Comparison of ENCODE assay signal across 21 mouse cellular contexts in the genomic region with DNA sequence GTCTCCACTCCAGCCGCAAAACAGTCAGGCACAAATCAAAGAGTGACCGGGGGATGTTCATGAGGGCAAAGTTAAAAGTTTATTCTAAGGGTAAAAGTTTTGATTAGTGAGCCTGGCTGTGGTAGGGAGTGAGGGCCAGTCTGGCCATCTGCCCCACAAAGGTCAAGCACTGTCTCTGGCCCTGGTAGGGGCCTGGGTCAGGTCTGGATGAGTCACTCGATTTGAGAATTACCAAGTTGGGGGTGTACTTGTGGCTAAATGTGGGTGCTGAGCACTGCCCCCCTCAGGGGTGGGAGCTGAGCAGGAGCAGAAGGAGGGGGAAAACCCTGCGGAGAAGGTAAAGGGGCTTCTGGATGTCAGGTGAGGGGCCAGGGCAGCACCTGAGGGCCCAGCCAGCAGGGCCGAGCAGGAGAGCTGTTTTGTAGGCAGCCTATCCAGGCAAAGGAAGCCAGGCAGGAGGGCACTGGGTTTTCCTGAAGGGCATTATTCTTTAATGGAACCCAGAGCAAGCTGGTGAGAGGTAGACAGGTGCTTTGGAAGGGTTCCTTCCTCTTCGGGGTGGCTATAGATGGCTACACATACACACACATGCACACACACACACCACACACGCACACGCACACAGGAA. TPM values are rescaled to one million over a fixed set of nuclear protein-coding genes. Genes with fewer than 3 reads are reported as not detected.
A peak's percentile ranks its signal among the peaks of the same experiment; 100 is the strongest.
DNase-seq lines count a peak whose midpoint lies in the region; ATAC-seq and TF ChIP-seq lines count a peak whose summit lies in the region.
"Had no signal": no experiment of that assay in that cellular context is flagged by ENCODE, and none has a peak within 500 bp of the region (broad histone marks: within the 10 kb centered on the region; RNA-seq: fewer than 3 reads in every experiment).

No protein-coding gene starts in this region.

- no peak for TF ChIP-seq POLR2A in heart, adult 2 months (IDR thresholded peaks at IDR 0.05; ENCODE audit: insufficient read depth, low read depth, low read length)

- TF ChIP-seq CTCF in heart, adult 2 months (IDR thresholded peaks at IDR 0.05) = no peak
- TF ChIP-seq CTCF in intestine, postnatal 0 days (IDR thresholded peaks at IDR 0.05; ENCODE audit: low read depth) = no peak

- no peak for TF ChIP-seq EP300 in heart, adult 2 months (IDR thresholded peaks at IDR 0.05; ENCODE audit: insufficient read depth, low read depth, low read length)

- peaks cover 5% of the 10 kb centered on the region; the same call in 1 of the 2 replicates for H3K27me3 ChIP-seq in heart, adult 2 months (ENCODE audit: control insufficient read depth, insufficient read depth, low read length)
- H3K27me3 ChIP-seq in intestine, postnatal 0 days (replicated peaks; ENCODE audit: control insufficient read depth, insufficient read depth, low read length) = peaks cover 24% of the 10 kb centered on the region
- peaks cover 6% of the 10 kb centered on the region for H3K27me3 ChIP-seq in intestine, embryonic 16.5 days (replicated peaks; ENCODE audit: control insufficient read depth, insufficient read depth, low read length)
- peaks cover 5% of the 10 kb centered on the region for H3K27me3 ChIP-seq in stomach, embryonic 14.5 days (ENCODE audit: control insufficient read depth, insufficient read depth, low read length)

- H3K36me3 ChIP-seq in heart, adult 2 months (ENCODE audit: control insufficient read depth, insufficient read depth, low read length) = peaks cover 4% of the 10 kb centered on the region; the same call in 1 of the 2 replicates
- no peaks in the 10 kb centered on the region; the same call in 1 of the 2 replicates for H3K36me3 ChIP-seq in intestine, postnatal 0 days (ENCODE audit: control insufficient read depth, insufficient read depth)
- H3K36me3 ChIP-seq in intestine, embryonic 16.5 days (ENCODE audit: control insufficient read depth, insufficient read depth, low read length) = no peaks in the 10 kb centered on the region
- H3K36me3 ChIP-seq in stomach, embryonic 14.5 days (ENCODE audit: control insufficient read depth, insufficient read depth, low read length) = no peaks in the 10 kb centered on the region
- H3K36me3 ChIP-seq: hindbrain, embryonic 10.5 days; midbrain, embryonic 15.5 days had no signal

- peaks cover 13% of the 10 kb centered on the region for H3K4me1 ChIP-seq in heart, adult 2 months (ENCODE audit: control insufficient read depth, insufficient read depth, low read length)
- peaks cover 8% of the 10 kb centered on the region; the same call in 1 of the 2 replicates for H3K4me1 ChIP-seq in intestine, postnatal 0 days (replicated peaks; ENCODE audit: control insufficient read depth, insufficient read depth, low read length)
- H3K4me1 ChIP-seq in intestine, embryonic 16.5 days (ENCODE audit: control insufficient read depth, insufficient read depth, low read length) = peaks cover 50% of the 10 kb centered on the region
- H3K4me1 ChIP-seq in stomach, embryonic 14.5 days (ENCODE audit: control insufficient read depth, insufficient read depth, low read length) = peaks cover 46% of the 10 kb centered on the region

- WGBS in heart, adult 2 months = 65% methylated on average over 8 of the region's 8 CpGs
- 76% methylated on average over 8 of the region's 8 CpGs for WGBS in intestine, postnatal 0 days
- WGBS in intestine, embryonic 16.5 days = 74% methylated on average over 8 of the region's 8 CpGs
- 62% methylated on average over 8 of the region's 8 CpGs for WGBS in stomach, embryonic 14.5 days

- peak overlapping the region; percentile 52; the same call in 1 of the 2 replicates for H3K4me2 ChIP-seq in intestine, postnatal 0 days (replicated peaks; ENCODE audit: low read depth)
- no peak overlapping the region for H3K4me2 ChIP-seq in intestine, embryonic 16.5 days (ENCODE audit: low read depth, low read length)
- H3K4me2 ChIP-seq in stomach, embryonic 14.5 days (replicated peaks; ENCODE audit: low read depth, low read length) = no peak overlapping the region
- H3K4me2 ChIP-seq: midbrain, embryonic 15.5 days had no signal

- peak overlapping the region; percentile 87 for H3K27ac ChIP-seq in heart, adult 2 months
- no peak overlapping the region for H3K27ac ChIP-seq in intestine, postnatal 0 days (ENCODE audit: low read depth, low read length)
- no peak overlapping the region for H3K27ac ChIP-seq in intestine, embryonic 16.5 days (ENCODE audit: low read length)
- H3K27ac ChIP-seq in stomach, embryonic 14.5 days (ENCODE audit: low read length) = peak overlapping the region; percentile 15; the same call in 1 of the 2 replicates
- H3K27ac ChIP-seq: hindbrain, embryonic 10.5 days; hindbrain, postnatal 0 days; layer of hippocampus, adult 2 months; midbrain, embryonic 15.5 days had no signal

- no peak overlapping the region for H3K9ac ChIP-seq in heart, adult 2 months (ENCODE audit: low read depth, low read length)
- H3K9ac ChIP-seq in intestine, postnatal 0 days (ENCODE audit: low read depth, low read length) = no peak overlapping the region
- H3K9ac ChIP-seq in intestine, embryonic 16.5 days (ENCODE audit: low read depth, low read length) = no peak overlapping the region
- H3K9ac ChIP-seq in stomach, embryonic 14.5 days (replicated peaks; ENCODE audit: low read depth, low read length) = no peak overlapping the region
- H3K9ac ChIP-seq: midbrain, embryonic 15.5 days had no signal

- no peaks in the 10 kb centered on the region for H3K79me2 ChIP-seq in heart, adult 2 months (replicated peaks; ENCODE audit: control insufficient read depth, insufficient read depth, low read length)

- ATAC-seq in intestine, postnatal 0 days = no peak
- no peak for ATAC-seq in intestine, embryonic 16.5 days
- no peak for ATAC-seq in stomach, embryonic 14.5 days (ENCODE audit: insufficient number of reproducible peaks, insufficient read depth, low FRiP score, low read depth)
- ATAC-seq: CD4-positive, CD25-positive, alpha-beta regulatory T cell, adult 4 months; forebrain, embryonic 14.5 days; hindbrain, postnatal 0 days; midbrain, embryonic 15.5 days; Patski had no signal

- no peaks in the 10 kb centered on the region for H3K9me3 ChIP-seq in intestine, postnatal 0 days (ENCODE audit: control insufficient read depth)
- no peaks in the 10 kb centered on the region for H3K9me3 ChIP-seq in intestine, embryonic 16.5 days (ENCODE audit: control insufficient read depth, low read length)
- no peaks in the 10 kb centered on the region for H3K9me3 ChIP-seq in stomach, embryonic 14.5 days (ENCODE audit: control insufficient read depth, low read depth, low read length)
- H3K9me3 ChIP-seq: hindbrain, embryonic 10.5 days; midbrain, embryonic 15.5 days had no signal

- no peak overlapping the region for H3K4me3 ChIP-seq in heart, adult 2 months
- H3K4me3 ChIP-seq in intestine, postnatal 0 days (ENCODE audit: low read depth, low read length) = no peak overlapping the region
- no peak overlapping the region for H3K4me3 ChIP-seq in intestine, embryonic 16.5 days (ENCODE audit: low read length)
- no peak overlapping the region for H3K4me3 ChIP-seq in stomach, embryonic 14.5 days (ENCODE audit: low read depth, low read length)
- H3K4me3 ChIP-seq: hindbrain, embryonic 10.5 days; layer of hippocampus, adult 2 months; midbrain, embryonic 15.5 days; myocyte had no signal

- DNase-seq in adrenal gland, postnatal 10 days = peak; percentile 54
- DNase-seq in adrenal gland, adult 2 months = no peak
- no peak for DNase-seq in heart, adult 2 months
- no peak for DNase-seq in heart, postnatal 25 days (ENCODE audit: low spot score)
- DNase-seq in embryo, embryonic 10.5 days (ENCODE audit: low spot score) = no peak
- DNase-seq: gastrocnemius, postnatal 10 days; thymus, adult 18-20 months; thymus, postnatal 4 days had no signal

- intact Hi-C loops in heart, adult 2 months (cut with DNase I) = loop anchor here (5.0 kb wide), 1 partner anchor 41 kb away; no protein-coding TSS in a partner anchor
- intact Hi-C loops in heart, postnatal 25 days (cut with DNase I) = loop anchor here (2.0 kb wide), 1 partner anchor 28 kb away; no protein-coding TSS in a partner anchor

RNA-seq across cellular contexts. Expression of a gene that starts 29.2 kb away (rescaled TPM):
- total RNA-seq in adrenal gland, postnatal 10 days (2021) = 10 to 100 TPM; 30.4 to 34.6 TPM
- 10 to 100 TPM; 49.0 to 50.9 TPM for total RNA-seq in adrenal gland, adult 2 months (2021)
- polyA plus RNA-seq in adrenal gland, adult 2 months (2012; rRNA removed) = 140 and 145 TPM in 2 replicates
- total RNA-seq in heart, adult 2 months (2021) = 10 to 100 TPM; 47.2 to 49.9 TPM
- 119 and 154 TPM in 2 replicates for polyA plus RNA-seq in heart, adult 2 months (2012; rRNA removed)
- 10 to 100 TPM; 44.1 to 47.2 TPM for total RNA-seq in heart, postnatal 25 days (2021)
- 71.6 and 79.4 TPM in 2 replicates for polyA plus RNA-seq in intestine, postnatal 0 days (2015; fragmentation: Nextera tagmentation; extraction: Ambion mirVana)
- 50.2 and 56.3 TPM in 2 replicates for polyA plus RNA-seq in intestine, embryonic 16.5 days (2015; fragmentation: Nextera tagmentation; extraction: Ambion mirVana)
- polyA plus RNA-seq in stomach, embryonic 14.5 days (2014; fragmentation: Nextera tagmentation; extraction: Ambion mirVana) = 28.5 and 29.8 TPM in 2 replicates

RNA-seq across cellular contexts. Expression of a gene that starts 30.5 kb away (rescaled TPM):
- 100 to 1,000 TPM; 549 to 558 TPM for total RNA-seq in adrenal gland, postnatal 10 days (2021)
- total RNA-seq in adrenal gland, adult 2 months (2021) = 1,000 to 10,000 TPM; 1,225 to 1,281 TPM
- polyA plus RNA-seq in adrenal gland, adult 2 months (2012; rRNA removed) = 6,176 and 11,313 TPM in 2 replicates
- 100 to 1,000 TPM; 259 to 300 TPM for total RNA-seq in heart, adult 2 months (2021)
- 382 and 432 TPM in 2 replicates for polyA plus RNA-seq in heart, adult 2 months (2012; rRNA removed)
- 100 to 1,000 TPM; 250 to 251 TPM for total RNA-seq in heart, postnatal 25 days (2021)
- 7.3 and 8.1 TPM in 2 replicates for polyA plus RNA-seq in intestine, postnatal 0 days (2015; fragmentation: Nextera tagmentation; extraction: Ambion mirVana)
- 8.7 and 12.2 TPM in 2 replicates for polyA plus RNA-seq in intestine, embryonic 16.5 days (2015; fragmentation: Nextera tagmentation; extraction: Ambion mirVana)
- polyA plus RNA-seq in stomach, embryonic 14.5 days (2014; fragmentation: Nextera tagmentation; extraction: Ambion mirVana) = 13.0 and 13.5 TPM in 2 replicates
- total RNA-seq: common myeloid progenitor, adult 5-6 weeks; megakaryocyte, adult 5-6 weeks had no signal
- polyA plus RNA-seq: Patski had no signal

RNA-seq across cellular contexts. Expression of a gene that starts 48.1 kb away (rescaled TPM):
- total RNA-seq in adrenal gland, postnatal 10 days (2021) = 10 to 100 TPM; 38.0 to 54.0 TPM
- total RNA-seq in adrenal gland, adult 2 months (2021) = 1 to 10 TPM; 5.1 to 6.4 TPM
- 10.9 and 14.5 TPM in 2 replicates for polyA plus RNA-seq in adrenal gland, adult 2 months (2012; rRNA removed)
- 10 to 100 TPM; 43.9 to 51.0 TPM for total RNA-seq in heart, adult 2 months (2021)
- 51.3 and 69.7 TPM in 2 replicates for polyA plus RNA-seq in heart, adult 2 months (2012; rRNA removed)
- total RNA-seq in heart, postnatal 25 days (2021) = 10 to 100 TPM; 42.0 to 43.0 TPM
- 62.0 and 79.2 TPM in 2 replicates for polyA plus RNA-seq in intestine, postnatal 0 days (2015; fragmentation: Nextera tagmentation; extraction: Ambion mirVana)
- 166 and 186 TPM in 2 replicates for polyA plus RNA-seq in intestine, embryonic 16.5 days (2015; fragmentation: Nextera tagmentation; extraction: Ambion mirVana)
- 264 and 303 TPM in 2 replicates for polyA plus RNA-seq in stomach, embryonic 14.5 days (2014; fragmentation: Nextera tagmentation; extraction: Ambion mirVana)

Comparison
In these comparisons a context has a peak if more than half of its experiments do, and no peak if none do; other contexts are left out.
1. H3K27ac ChIP-seq: peak in heart, adult 2 months (single experiment) and stomach, embryonic 14.5 days (single experiment); none in intestine, postnatal 0 days (single experiment) and intestine, embryonic 16.5 days (single experiment).
2. RNA of a gene that starts 30.5 kb away (polyA plus RNA-seq): 6,176 to 11,313 TPM in adrenal gland, adult 2 months and 382 to 432 TPM in heart, adult 2 months; 13.0 to 13.5 TPM in stomach, embryonic 14.5 days, 8.7 to 12.2 TPM in intestine, embryonic 16.5 days and 7.3 to 8.1 TPM in intestine, postnatal 0 days; every median in the first group is over 10 times any median in the second.